Mouse (Mus musculus): ENCODE data around the gene Crot.
"Not testable (repeated sequence)": the region's sequence is repeated elsewhere in the genome, so short reads cannot be mapped to it uniquely, and the experiment has no call there.

DNA sequence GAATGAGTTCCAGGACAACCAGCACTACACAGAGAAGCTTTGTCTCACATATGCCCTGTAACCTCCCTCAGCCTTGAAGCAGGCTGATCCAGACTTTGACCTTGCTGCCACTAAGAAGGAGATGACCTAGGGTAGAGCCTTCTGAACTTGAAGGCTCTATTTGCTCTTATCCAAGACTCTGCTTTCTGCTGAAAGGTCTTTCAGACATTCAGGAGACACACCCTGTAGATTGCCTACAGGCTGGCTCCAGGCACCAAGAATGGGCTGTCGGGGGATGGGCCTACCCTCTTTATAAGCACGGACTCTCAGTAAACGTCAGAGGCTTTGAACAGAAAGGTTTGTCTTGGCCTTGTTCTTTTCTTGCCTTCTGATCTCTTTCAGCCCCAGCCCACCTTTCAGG is 9.5 kb upstream of the Crot start:
- TF ChIP-seq CEBPB (IDR thresholded peaks at IDR 0.05; ENCODE audit: insufficient read depth, poor library complexity, severe bottlenecking); MYOG (IDR thresholded peaks at IDR 0.05; ENCODE audit: control insufficient read depth in 1 of 3, insufficient read depth in 1 of 3, insufficient read length in 2 of 3, low read depth in 2 of 3); USF1 (IDR thresholded peaks at IDR 0.05; ENCODE audit: low read depth); POLR2A (IDR thresholded peaks at IDR 0.05; ENCODE audit: insufficient read length, low read depth); POLR2AphosphoS2 (IDR thresholded peaks at IDR 0.05; ENCODE audit: insufficient read length, low read depth); SRF (IDR thresholded peaks at IDR 0.05; ENCODE audit: control insufficient read depth, insufficient read length, low read depth); TCF3 (IDR thresholded peaks at IDR 0.05; ENCODE audit: insufficient read length, low read depth); MAX (IDR thresholded peaks at IDR 0.05; ENCODE audit: low read depth); MYOD1 (IDR thresholded peaks at IDR 0.05; ENCODE audit: control insufficient read depth in 1 of 3, insufficient read length in 2 of 3, low read depth in 2 of 3); E2F4 (IDR thresholded peaks at IDR 0.05; ENCODE audit: insufficient read depth): not testable (repeated sequence)

Data from myocyte (in vitro differentiated cells).